Mouse (Mus musculus) megakaryocyte, embryonic 14.5 days (primary cell): ENCODE measurements around the gene Mterf1b.

Experiments used
- FLI1 ChIP-seq: IDR thresholded peaks from 2 replicates; pipeline ENCODE4 v1.6.1; 2012; ENCODE audit warnings: low read length, inconsistent platforms, mixed read lengths
- GATA1 ChIP-seq: IDR thresholded peaks from 3 replicates; pipeline ENCODE4 v1.6.1; 2012; ENCODE audit warnings: mixed read lengths, low read length, inconsistent platforms, borderline replicate concordance

DNA sequence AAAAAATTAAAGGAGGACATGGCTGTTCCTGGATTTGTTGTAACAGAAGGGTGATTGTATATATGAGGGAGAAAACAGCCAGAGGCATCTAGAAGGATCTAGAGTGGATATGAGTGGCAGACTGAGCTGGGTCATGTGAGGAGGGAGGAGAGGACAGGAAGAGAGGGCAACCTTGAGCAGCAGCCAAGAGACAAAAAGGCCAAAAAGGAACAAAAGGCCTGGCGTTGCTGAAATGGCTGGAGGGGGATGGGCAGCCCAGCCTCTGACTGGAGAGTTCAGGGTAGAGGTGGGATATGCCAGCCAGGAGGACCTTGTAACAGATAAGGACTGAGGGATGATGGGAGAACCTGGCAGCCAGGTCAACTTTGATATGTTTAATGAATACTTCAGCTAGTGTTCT lies 2.9 kb downstream of the Mterf1b start:
- TF ChIP-seq GATA1 (no peak), FLI1 (no peak)
